Mouse (Mus musculus) kidney, embryonic 16.5 days (tissue): ENCODE measurements around the gene Gm42906. TPM values are rescaled to one million over a fixed set of nuclear protein-coding genes. Genes with fewer than 3 reads are reported as not detected.

Experiments
- ATAC-seq: fragments of 200-750 bp; cut with Nextera tagmentation; 2 replicates; pipeline ENCODE4 v1.8.0; 2017; ENCODE audit warnings: moderate TSS enrichment; ENCODE audit not compliant: low FRiP score, low TSS enrichment
- H3K27ac ChIP-seq: fragments of 300-500 bp; sonication (generic); 2 replicates; pipeline ENCODE4 v1.5.1; 2014; ENCODE audit warnings: low read length
- H3K27me3 ChIP-seq: fragments of 300-500 bp; sonication (generic); 2 replicates; pipeline ENCODE4 v1.6.1; 2014; ENCODE audit warnings: low read length, control low read depth, mixed read lengths; ENCODE audit not compliant: insufficient read depth
- H3K36me3 ChIP-seq: fragments of 300-500 bp; sonication (generic); 2 replicates; pipeline ENCODE4 v1.6.1; 2014; ENCODE audit warnings: low read length, control low read depth, mixed read lengths; ENCODE audit not compliant: insufficient read depth
- H3K4me1 ChIP-seq: fragments of 300-500 bp; sonication (generic); 2 replicates; pipeline ENCODE4 v1.6.1; 2014; ENCODE audit warnings: low read length, control low read depth, mixed read lengths; ENCODE audit not compliant: insufficient read depth
- H3K4me2 ChIP-seq: fragments of 300-500 bp; sonication (generic); replicated peaks from 2 replicates; pipeline ENCODE4 v1.6.1; 2014; ENCODE audit warnings: low read depth, low read length
- H3K4me3 ChIP-seq: fragments of 300-500 bp; sonication (generic); 2 replicates; pipeline ENCODE4 v1.5.1; 2014; ENCODE audit warnings: mild to moderate bottlenecking, low read length
- H3K9ac ChIP-seq: fragments of 300-500 bp; sonication (generic); replicated peaks from 2 replicates; pipeline ENCODE4 v1.6.1; 2014; ENCODE audit warnings: low read length
- H3K9me3 ChIP-seq: fragments of 300-500 bp; sonication (generic); 2 replicates; pipeline ENCODE4 v1.6.1; 2016; ENCODE audit warnings: low read length, control low read depth
- WGBS: fragments of 180-500 bp; shearing (Covaris S2); extraction: QIAGEN DNeasy Blood & Tissue Kit; methylation state at CpG from one replicate; pipeline ENCODE4 v1.1.7; 2014; 5-methylcytosine and 5-hydroxymethylcytosine counted together
- polyA plus RNA-seq: library from polyadenylated mRNA; unstranded; fragments of >200 nt; fragmentation: Nextera tagmentation; extraction: Ambion mirVana; gene quantifications from 2 replicates; pipeline ENCODE4 v1.2.1, GENCODE M21; 2015

Gene Gm42906
- polyA plus RNA-seq, 1 experiment from 2014 or later: not detected

GRCm38 (mm10) chr5:151247115-151247875 is 180.7 kb downstream of the Gm42906 start:
- H3K4me2 ChIP-seq: peak overlapping the region; percentile 33
- H3K9me3 ChIP-seq: no peaks in the 10 kb centered on the region
- peak overlapping the region; percentile 25; the same call in 1 of the 2 replicates for H3K9ac ChIP-seq
- no peak overlapping the region for H3K4me3 ChIP-seq
- peak; percentile 85 for ATAC-seq
- no peaks in the 10 kb centered on the region for H3K36me3 ChIP-seq
- H3K27me3 ChIP-seq: no peaks in the 10 kb centered on the region
- 8% methylated on average over 11 of the region's 11 CpGs for WGBS
- peaks cover 21% of the 10 kb centered on the region for H3K4me1 ChIP-seq
- peak overlapping the region; percentile 76 for H3K27ac ChIP-seq

DNA sequence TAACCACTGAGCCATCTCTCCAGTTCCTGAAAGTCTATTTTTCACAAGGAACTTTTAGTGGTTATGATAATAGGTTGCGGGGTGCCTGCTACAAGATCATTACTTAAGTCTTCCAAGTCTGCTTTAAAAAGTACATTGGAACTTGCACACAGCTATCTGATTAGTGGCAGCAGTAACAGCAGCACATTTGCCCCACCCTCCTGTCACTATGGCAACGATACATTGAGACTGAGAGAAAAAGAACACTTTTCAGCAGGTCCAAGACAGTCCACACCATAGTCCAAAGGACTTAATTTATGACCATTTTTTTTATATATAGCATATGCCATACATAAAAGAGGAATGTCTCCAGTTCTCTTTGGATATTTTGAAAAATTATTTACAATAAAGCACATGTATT is 181.7 kb downstream of the Gm42906 start:
- ATAC-seq: 0 out of 2 replicates have a peak, but pooled peaks have one; percentile 36
- Histone ChIP-seq H3K27me3 (no peaks in the 10 kb centered on the region), H3K9me3 (no peaks in the 10 kb centered on the region), H3K36me3 (no peaks in the 10 kb centered on the region), H3K4me3 (no peak overlapping the region), H3K4me1 (peaks cover 21% of the 10 kb centered on the region), H3K27ac (no peak overlapping the region), H3K4me2 (no peak overlapping the region), H3K9ac (no peak overlapping the region)
- WGBS: 74% methylated on average over 2 of the region's 2 CpGs

DNA sequence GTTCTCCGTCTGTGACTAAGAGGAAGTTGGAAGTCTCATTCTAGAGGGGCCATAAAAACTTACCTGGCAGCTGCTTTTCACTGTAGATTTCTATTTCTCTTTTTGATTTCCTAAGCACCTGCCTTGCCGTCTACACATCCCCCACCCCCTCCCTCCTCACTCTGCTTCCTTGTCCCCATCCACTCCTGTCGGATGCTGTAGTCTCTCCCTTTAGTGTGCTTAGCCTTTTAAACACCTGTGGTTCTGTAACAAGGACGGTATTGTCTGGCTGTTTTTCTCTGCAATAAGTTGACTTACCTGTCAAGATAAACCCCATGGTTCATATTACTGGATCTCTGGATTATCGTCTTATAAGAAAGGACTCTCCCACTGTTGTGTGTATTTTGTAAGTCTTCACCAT is 182.4 kb downstream of the Gm42906 start:
- no peak for ATAC-seq

DNA sequence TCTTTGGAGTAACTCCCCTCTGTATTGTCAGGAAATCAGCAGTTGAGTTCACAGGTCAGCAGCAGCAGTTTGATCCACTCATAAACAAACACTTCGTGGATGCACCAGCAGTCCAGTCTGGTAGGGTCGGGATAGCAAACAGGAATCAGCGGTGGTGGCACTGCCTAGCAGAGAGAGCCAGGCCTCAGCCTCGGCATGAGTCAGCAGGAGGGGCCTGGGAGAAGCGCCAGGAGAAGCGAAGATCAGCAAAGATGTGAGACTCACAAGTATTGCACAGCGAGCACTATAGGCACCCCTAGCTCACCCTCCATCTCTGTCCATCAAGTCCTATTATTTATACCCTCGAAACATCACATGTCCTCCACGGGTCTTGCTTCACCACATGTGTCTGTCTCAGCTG is 189.2 kb downstream of the Gm42906 start:
- Histone ChIP-seq H3K27ac (no peak overlapping the region), H3K4me2 (no peak overlapping the region), H3K36me3 (no peaks in the 10 kb centered on the region), H3K9ac (no peak overlapping the region), H3K4me1 (0 out of 2 replicates have a peak, but pooled peaks cover 3% of the 10 kb centered on the region), H3K27me3 (no peaks in the 10 kb centered on the region), H3K4me3 (no peak overlapping the region), H3K9me3 (no peaks in the 10 kb centered on the region)
- no peak for ATAC-seq
- 68% methylated on average over 9 of the region's 9 CpGs for WGBS

More for the DNA sequence above, 182.4 kb downstream of the Gm42906 start:
- Histone ChIP-seq H3K9me3 (no peaks in the 10 kb centered on the region), H3K27ac (no peak overlapping the region), H3K4me2 (no peak overlapping the region), H3K36me3 (no peaks in the 10 kb centered on the region), H3K4me3 (no peak overlapping the region), H3K9ac (no peak overlapping the region), H3K4me1 (peaks cover 21% of the 10 kb centered on the region), H3K27me3 (no peaks in the 10 kb centered on the region)
- WGBS: 84% methylated on average over 5 of the region's 5 CpGs

DNA sequence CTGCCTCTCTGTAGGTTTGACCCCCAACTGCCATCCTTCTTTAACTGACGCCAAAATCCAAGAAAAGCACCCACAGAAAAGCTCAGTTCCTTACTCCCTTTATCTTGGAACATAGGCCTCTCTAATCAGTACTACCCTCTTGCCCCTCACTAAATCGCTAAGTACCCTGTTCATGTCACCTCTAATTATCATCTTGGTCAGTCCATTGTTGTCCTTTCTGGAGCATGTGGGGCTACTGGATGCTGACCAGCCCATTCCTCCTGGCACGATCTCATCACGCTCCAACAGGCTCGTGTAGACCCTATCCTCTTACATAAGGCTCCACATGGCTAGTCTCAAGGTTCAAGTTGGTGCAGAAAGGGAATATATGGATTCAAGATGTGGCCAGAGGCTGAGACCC is 191.6 kb downstream of the Gm42906 start:
- no peak overlapping the region for H3K4me3 ChIP-seq
- no peak overlapping the region for H3K9ac ChIP-seq
- no peaks in the 10 kb centered on the region for H3K27me3 ChIP-seq
- peaks cover 10% of the 10 kb centered on the region; the same call in 1 of the 2 replicates for H3K4me1 ChIP-seq
- no peak for ATAC-seq
- no peaks in the 10 kb centered on the region for H3K36me3 ChIP-seq
- H3K9me3 ChIP-seq: no peaks in the 10 kb centered on the region
- WGBS: 49% methylated on average over 5 of the region's 5 CpGs
- no peak overlapping the region for H3K27ac ChIP-seq
- no peak overlapping the region for H3K4me2 ChIP-seq

GRCm38 (mm10) chr5:151233400-151234031 is 194.4 kb downstream of the Gm42906 start, which contains the start of gene Stard13:
Gene Stard13, minus strand, starts transcription at chr5:151233836.
- peak within 1 kb of the TSS; percentile 64 for H3K9ac ChIP-seq
- peak within 1 kb of the TSS; percentile 69 for H3K4me3 ChIP-seq
- no peaks in the 10 kb centered on the region for H3K36me3 ChIP-seq
- H3K9me3 ChIP-seq: no peaks in the 10 kb centered on the region
- H3K27me3 ChIP-seq: no peaks in the 10 kb centered on the region
- peak within 1 kb of the TSS; percentile 74 for H3K4me2 ChIP-seq
- peak; percentile 95 for ATAC-seq
- H3K4me1 ChIP-seq: peaks cover 10% of the 10 kb centered on the region; the same call in 1 of the 2 replicates
- under 1% methylated on average over 49 of the region's 49 CpGs for WGBS
- no peak within 1 kb of the TSS for H3K27ac ChIP-seq

GRCm38 (mm10) chr5:151232576-151233299 is 195.2 kb downstream of the Gm42906 start:
- no peak for ATAC-seq
- H3K4me2 ChIP-seq: peak overlapping the region; percentile 74
- peaks cover 10% of the 10 kb centered on the region; the same call in 1 of the 2 replicates for H3K4me1 ChIP-seq
- H3K9me3 ChIP-seq: no peaks in the 10 kb centered on the region
- WGBS: 21% methylated on average over 10 of the region's 13 CpGs
- peak overlapping the region; percentile 64 for H3K9ac ChIP-seq
- no peaks in the 10 kb centered on the region for H3K27me3 ChIP-seq
- peak overlapping the region; percentile 69 for H3K4me3 ChIP-seq
- H3K27ac ChIP-seq: no peak overlapping the region
- no peaks in the 10 kb centered on the region for H3K36me3 ChIP-seq

DNA sequence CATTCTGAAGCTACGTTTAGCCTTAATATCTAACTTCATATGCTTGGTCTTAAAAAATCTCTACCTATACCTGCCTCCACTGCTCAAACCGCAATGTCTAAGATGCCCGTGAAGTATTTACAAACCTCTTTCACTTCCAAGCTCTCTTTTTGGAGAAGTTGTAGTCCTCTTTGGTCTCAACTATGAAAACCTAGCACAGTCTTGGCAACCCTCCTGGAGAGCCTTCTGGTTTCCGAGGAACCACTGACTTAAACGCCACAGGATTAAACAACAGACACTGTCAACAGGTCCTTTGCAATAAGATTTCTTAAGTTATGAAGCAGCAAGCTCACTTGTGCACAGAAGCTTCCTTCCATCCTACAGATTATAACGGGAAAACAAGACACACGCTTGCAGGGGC is 196.1 kb downstream of the Gm42906 start:
- no peak overlapping the region for H3K4me3 ChIP-seq
- 0 out of 2 replicates have a peak overlapping the region, but pooled peaks have one; percentile 3 for H3K4me2 ChIP-seq

DNA sequence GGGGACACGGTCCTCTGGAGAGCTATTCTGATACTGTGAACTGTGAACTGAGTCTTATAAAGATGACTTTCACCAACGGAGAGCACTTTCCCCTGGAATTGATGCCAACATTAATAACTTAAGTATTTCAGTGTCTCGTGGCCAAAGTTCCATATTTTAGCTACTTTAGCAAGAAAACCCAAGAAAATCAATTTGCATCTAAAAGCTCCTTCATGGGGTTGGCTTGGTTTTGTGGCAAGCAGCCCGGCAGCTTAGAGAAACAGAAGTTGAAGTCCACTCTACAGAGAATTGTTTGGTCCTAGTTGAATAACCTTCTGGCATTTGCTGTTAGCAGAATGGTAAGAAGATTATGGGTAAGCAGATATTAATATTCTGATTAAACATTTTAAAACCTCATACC is 196.6 kb downstream of the Gm42906 start:
- H3K27me3 ChIP-seq: no peaks in the 10 kb centered on the region
- whole genome bisulfite sequencing: 73% methylated on average over 4 of the region's 4 CpGs
- ATAC-seq: no peak
- H3K4me2 ChIP-seq: no peak overlapping the region
- H3K4me1 ChIP-seq: peaks cover 10% of the 10 kb centered on the region; the same call in 1 of the 2 replicates
- H3K9me3 ChIP-seq: no peaks in the 10 kb centered on the region
- no peak overlapping the region for H3K4me3 ChIP-seq
- H3K36me3 ChIP-seq: no peaks in the 10 kb centered on the region
- H3K9ac ChIP-seq: no peak overlapping the region
- no peak overlapping the region for H3K27ac ChIP-seq

More for the DNA sequence above, 196.1 kb downstream of the Gm42906 start:
- H3K9me3 ChIP-seq: no peaks in the 10 kb centered on the region
- no peaks in the 10 kb centered on the region for H3K36me3 ChIP-seq
- 89% methylated on average over 7 of the region's 7 CpGs for WGBS
- no peak overlapping the region for H3K9ac ChIP-seq
- ATAC-seq: no peak
- H3K27ac ChIP-seq: no peak overlapping the region
- peaks cover 10% of the 10 kb centered on the region; the same call in 1 of the 2 replicates for H3K4me1 ChIP-seq
- H3K27me3 ChIP-seq: no peaks in the 10 kb centered on the region
